Mouse (Mus musculus): ENCODE data around the gene Inpp5b. TPM values are rescaled to one million over a fixed set of nuclear protein-coding genes. Genes with fewer than 3 reads are reported as not detected.

The Inpp5b gene
- polyA plus RNA-seq, 1 experiment = 26.7 TPM

DNA sequence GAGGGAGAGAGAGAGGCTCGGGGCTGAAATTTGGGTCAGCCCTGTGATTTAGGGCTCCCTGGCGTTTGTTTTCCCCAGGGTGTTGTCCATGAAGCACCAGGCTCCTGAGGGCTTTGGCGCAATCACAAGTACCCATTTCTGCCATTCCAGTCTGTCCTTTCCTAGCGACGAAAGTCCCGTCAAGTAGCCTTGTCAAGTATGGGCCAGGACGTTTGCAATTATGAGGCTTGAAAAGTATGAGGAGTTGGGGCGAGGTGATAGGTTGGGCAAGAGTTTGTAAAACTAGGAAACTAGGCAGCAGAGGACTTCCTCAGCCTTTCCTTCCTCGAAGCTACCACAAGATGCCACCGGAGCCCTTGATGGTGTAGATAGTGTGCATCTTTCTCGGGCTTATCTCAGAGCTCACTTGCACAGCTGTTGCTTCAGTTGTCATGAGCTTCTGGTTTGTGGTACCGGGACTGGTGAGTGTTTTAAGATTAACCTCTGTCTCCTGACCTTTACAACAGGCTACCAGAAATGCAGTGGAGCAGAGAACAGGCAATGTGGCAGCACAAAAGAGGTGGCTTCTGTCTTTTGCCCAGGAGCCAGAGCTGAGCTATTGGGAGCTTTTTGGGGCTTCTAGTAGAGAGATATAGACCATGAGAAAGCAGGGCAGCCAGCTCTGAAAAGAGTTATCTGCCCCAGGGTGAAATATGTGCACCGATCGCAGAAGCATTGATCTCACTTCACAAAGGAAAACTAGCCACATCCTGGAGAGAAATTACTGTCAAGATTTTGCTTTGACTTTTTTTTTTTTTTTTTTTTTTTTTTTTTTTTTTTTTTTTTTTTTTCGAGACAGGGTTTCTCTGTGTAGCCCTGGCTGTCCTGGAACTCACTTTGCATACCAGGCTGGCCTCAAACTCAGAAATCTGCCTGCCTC is 10.9 kb downstream of the Inpp5b start:
- Histone ChIP-seq H3K36me3 (ENCODE audit: control insufficient read depth, insufficient read depth, low read length) (no peaks in the 10 kb centered on the region), H3K27me3 (ENCODE audit: control insufficient read depth, insufficient read depth, low read length) (no peaks in the 10 kb centered on the region), H3K4me3 (ENCODE audit: low read depth, low read length) (peak overlapping the region; percentile 88), H3K4me1 (ENCODE audit: control insufficient read depth, insufficient read depth, insufficient read length, low read length) (peaks cover 20% of the 10 kb centered on the region; the same call in 1 of the 2 replicates), H3K27ac (ENCODE audit: insufficient read depth, low read depth, low read length) (peak overlapping the region; percentile 71)
- TF ChIP-seq CTCF (IDR thresholded peaks at IDR 0.05; ENCODE audit: extremely low read depth, insufficient read length, insufficient replicate concordance, low read depth, low read length) = 0 out of 2 replicates have a peak, but pooled peaks have one; percentile 4
- TF ChIP-seq POLR2A (IDR thresholded peaks at IDR 0.05; ENCODE audit: low read depth, low read length) = no peak
- 13% methylated on average over 15 of the region's 15 CpGs for WGBS

DNA sequence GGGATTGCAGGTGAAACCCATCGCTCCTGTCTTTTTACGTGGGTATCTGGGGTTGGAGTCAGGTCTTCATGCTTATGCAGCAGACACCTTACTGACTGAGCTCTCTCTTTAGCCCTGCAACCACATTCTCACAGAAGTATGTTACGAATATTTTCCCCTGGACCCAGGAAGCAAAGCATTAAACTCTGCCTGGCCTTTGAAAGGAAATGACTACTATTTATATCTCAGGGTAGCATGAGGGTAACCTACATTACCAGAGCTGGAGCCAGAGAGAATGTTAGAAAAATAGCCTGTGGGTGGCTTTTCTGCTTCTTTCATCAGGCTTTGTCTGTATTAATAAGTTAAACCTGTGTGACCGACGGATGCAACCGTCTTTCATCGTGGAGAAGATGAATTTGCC is 13.9 kb downstream of the Inpp5b start:
- H3K27ac ChIP-seq (ENCODE audit: insufficient read depth, low read depth, low read length) = peak overlapping the region; percentile 51

DNA sequence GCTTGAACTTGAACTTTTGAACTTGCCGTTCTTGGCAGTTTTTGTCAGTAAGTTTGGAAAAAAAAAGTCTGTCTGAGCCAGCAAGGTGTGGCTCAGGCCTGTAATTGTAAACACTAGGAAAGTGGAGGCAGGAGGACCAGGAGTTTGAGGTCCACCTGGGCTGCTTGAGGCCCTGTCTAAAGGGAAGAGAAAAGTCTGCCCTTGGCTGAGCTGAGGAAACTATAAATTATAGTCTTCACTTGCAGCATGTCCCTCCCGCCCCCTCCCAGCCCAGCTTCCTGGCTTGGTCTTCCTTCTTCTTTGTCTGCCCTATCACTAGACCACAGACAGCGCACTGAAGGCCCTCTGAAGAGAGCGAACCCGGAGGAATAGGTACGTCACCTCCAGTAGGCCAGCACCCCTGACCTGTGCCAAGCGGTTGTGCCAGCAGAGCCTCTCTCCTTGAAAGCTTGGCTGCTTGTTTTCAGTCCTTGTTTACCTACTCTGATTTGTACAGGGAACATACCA is 17.7 kb downstream of the Inpp5b start:
- WGBS = 9% methylated on average over 7 of the region's 7 CpGs
- peaks cover 14% of the 10 kb centered on the region for H3K4me1 ChIP-seq (ENCODE audit: control insufficient read depth, insufficient read depth, insufficient read length, low read length)
- TF ChIP-seq POLR2A (IDR thresholded peaks at IDR 0.05; ENCODE audit: low read depth, low read length) (no peak), CTCF (IDR thresholded peaks at IDR 0.05; ENCODE audit: extremely low read depth, insufficient read length, insufficient replicate concordance, low read depth, low read length) (no peak)
- H3K27me3 ChIP-seq (ENCODE audit: control insufficient read depth, insufficient read depth, low read length) = no peaks in the 10 kb centered on the region
- no peak overlapping the region for H3K4me3 ChIP-seq (ENCODE audit: low read depth, low read length)
- peak overlapping the region; percentile 21 for H3K27ac ChIP-seq (ENCODE audit: insufficient read depth, low read depth, low read length)
- no peaks in the 10 kb centered on the region for H3K36me3 ChIP-seq (ENCODE audit: control insufficient read depth, insufficient read depth, low read length)

More for the DNA sequence above, 13.9 kb downstream of the Inpp5b start:
- H3K36me3 ChIP-seq (ENCODE audit: control insufficient read depth, insufficient read depth, low read length) = no peaks in the 10 kb centered on the region
- no peak for TF ChIP-seq POLR2A (IDR thresholded peaks at IDR 0.05; ENCODE audit: low read depth, low read length)
- no peak overlapping the region for H3K4me3 ChIP-seq (ENCODE audit: low read depth, low read length)
- 36% methylated on average over 7 of the region's 7 CpGs for WGBS
- H3K27me3 ChIP-seq (ENCODE audit: control insufficient read depth, insufficient read depth, low read length) = no peaks in the 10 kb centered on the region
- H3K4me1 ChIP-seq (ENCODE audit: control insufficient read depth, insufficient read depth, insufficient read length, low read length) = peaks cover 25% of the 10 kb centered on the region

DNA sequence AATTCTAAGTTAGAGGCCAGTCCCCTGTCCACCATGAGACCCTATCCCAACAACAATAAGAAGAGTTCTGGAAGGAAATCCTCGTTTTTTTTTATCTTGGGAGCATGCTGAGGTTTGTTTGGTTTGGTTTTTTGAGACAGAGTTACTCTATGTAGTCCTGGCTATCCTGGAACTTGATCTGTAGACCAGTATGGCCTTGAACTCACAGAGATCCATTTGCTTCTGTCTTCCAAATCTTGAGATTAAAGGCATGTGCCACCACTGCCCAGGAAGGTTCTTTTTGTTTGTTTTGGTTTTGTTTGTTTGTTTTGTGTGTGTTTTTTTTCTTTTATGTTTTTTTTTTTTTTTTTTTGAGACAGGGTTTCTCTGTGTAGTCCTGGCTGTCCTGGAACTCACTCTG is 19.6 kb downstream of the Inpp5b start:
- H3K36me3 ChIP-seq (ENCODE audit: control insufficient read depth, insufficient read depth, low read length) = no peaks in the 10 kb centered on the region
- TF ChIP-seq POLR2A (IDR thresholded peaks at IDR 0.05; ENCODE audit: low read depth, low read length) = no peak
- TF ChIP-seq CTCF (IDR thresholded peaks at IDR 0.05; ENCODE audit: extremely low read depth, insufficient read length, insufficient replicate concordance, low read depth, low read length) = no peak
- H3K27me3 ChIP-seq (ENCODE audit: control insufficient read depth, insufficient read depth, low read length) = no peaks in the 10 kb centered on the region
- 15% methylated on average over 1 of the region's 1 CpGs for WGBS
- no peak overlapping the region for H3K4me3 ChIP-seq (ENCODE audit: low read depth, low read length)
- peak overlapping the region; percentile 26; the same call in 1 of the 2 replicates for H3K27ac ChIP-seq (ENCODE audit: insufficient read depth, low read depth, low read length)
- peaks cover 17% of the 10 kb centered on the region for H3K4me1 ChIP-seq (ENCODE audit: control insufficient read depth, insufficient read depth, insufficient read length, low read length)

DNA sequence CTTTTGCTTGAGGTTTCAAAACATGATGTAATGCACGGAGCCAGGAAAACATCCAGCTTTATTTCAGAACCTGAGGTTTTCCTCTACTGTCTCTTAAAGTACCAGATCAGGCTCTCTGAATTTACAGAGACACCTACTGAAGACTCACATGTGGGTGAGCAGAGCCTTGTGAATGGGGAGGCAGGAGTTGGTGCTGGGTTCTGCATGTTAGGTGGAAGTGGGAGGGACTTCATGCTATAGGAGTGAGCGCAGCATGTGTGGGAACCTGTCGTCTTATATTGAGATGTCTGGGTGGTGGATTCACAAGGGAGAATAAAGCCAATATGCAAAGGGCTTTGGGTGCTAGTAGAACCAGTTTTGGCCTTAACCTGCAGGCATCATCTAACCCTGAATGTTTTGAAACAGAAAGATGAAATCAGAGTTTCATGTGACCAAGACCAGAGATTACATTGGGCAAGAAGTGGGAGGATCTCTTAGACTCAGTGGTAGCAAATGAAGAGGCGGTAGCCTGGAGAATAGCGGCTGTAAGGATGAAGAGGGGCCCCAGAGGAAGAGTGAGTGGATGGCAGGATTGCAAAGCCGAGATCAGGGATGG is 21.3 kb downstream of the Inpp5b start:
- peaks cover 22% of the 10 kb centered on the region for H3K4me1 ChIP-seq (ENCODE audit: control insufficient read depth, insufficient read depth, insufficient read length, low read length)
- H3K27me3 ChIP-seq (ENCODE audit: control insufficient read depth, insufficient read depth, low read length) = no peaks in the 10 kb centered on the region
- TF ChIP-seq POLR2A (IDR thresholded peaks at IDR 0.05; ENCODE audit: low read depth, low read length) = no peak
- no peak for TF ChIP-seq CTCF (IDR thresholded peaks at IDR 0.05; ENCODE audit: extremely low read depth, insufficient read length, insufficient replicate concordance, low read depth, low read length)
- WGBS = 87% methylated on average over 6 of the region's 6 CpGs
- H3K36me3 ChIP-seq (ENCODE audit: control insufficient read depth, insufficient read depth, low read length) = no peaks in the 10 kb centered on the region
- H3K27ac ChIP-seq (ENCODE audit: insufficient read depth, low read depth, low read length) = no peak overlapping the region
- H3K4me3 ChIP-seq (ENCODE audit: low read depth, low read length) = no peak overlapping the region

DNA sequence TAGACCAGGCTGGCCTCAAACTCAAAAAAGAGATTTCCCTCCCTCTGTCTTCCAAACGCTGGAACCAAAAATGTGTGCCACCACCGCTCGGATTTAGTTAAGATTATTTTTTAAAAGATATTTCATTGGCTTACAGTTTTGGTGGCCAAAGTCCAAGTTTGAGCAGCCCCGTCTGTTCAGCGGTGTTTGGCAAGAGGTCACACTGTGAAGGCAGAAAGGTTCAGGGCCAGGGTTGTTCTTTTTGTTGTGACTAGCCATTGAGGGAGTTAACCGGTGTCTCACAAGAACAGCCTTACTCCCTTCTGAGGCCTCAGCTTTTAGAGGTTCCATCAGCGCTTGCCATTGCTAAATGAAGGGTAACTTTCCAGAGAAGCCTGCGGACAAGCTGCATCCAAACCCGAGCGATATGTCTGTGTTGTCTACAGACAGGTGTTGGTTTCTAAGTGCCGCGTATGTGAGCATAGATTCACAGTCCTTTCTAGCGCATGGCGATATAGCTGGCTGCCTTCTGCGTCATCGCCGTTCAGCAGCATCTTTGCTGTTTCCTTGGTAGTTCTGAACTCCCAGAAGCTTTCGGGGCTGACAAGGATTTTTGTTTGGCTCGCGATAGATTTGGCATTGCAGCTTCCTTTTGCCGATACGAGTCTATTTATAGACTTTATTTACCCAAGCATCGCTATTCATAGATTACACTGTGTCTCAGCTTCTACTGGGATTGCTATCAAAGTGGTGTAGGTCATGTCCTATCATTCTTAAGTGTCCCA is 24.3 kb downstream of the Inpp5b start:
- H3K27ac ChIP-seq (ENCODE audit: insufficient read depth, low read depth, low read length) = peak overlapping the region; percentile 13; the same call in 1 of the 2 replicates

More for the DNA sequence above, 24.3 kb downstream of the Inpp5b start:
- WGBS = 34% methylated on average over 23 of the region's 23 CpGs
- TF ChIP-seq POLR2A (IDR thresholded peaks at IDR 0.05; ENCODE audit: low read depth, low read length) (no peak), CTCF (IDR thresholded peaks at IDR 0.05; ENCODE audit: extremely low read depth, insufficient read length, insufficient replicate concordance, low read depth, low read length) (no peak)
- Histone ChIP-seq H3K4me1 (ENCODE audit: control insufficient read depth, insufficient read depth, insufficient read length, low read length) (peaks cover 10% of the 10 kb centered on the region; the same call in 1 of the 2 replicates), H3K4me3 (ENCODE audit: low read depth, low read length) (no peak overlapping the region), H3K36me3 (ENCODE audit: control insufficient read depth, insufficient read depth, low read length) (no peaks in the 10 kb centered on the region), H3K27me3 (ENCODE audit: control insufficient read depth, insufficient read depth, low read length) (no peaks in the 10 kb centered on the region)

Data from small intestine, adult 2 months (tissue).